Mouse (Mus musculus): ENCODE measurements around the gene Krt33a. TPM values are rescaled to one million over a fixed set of nuclear protein-coding genes. Genes with fewer than 3 reads are reported as not detected.

The Krt33a gene
- not detected in 2 replicates for polyA plus RNA-seq (2012; rRNA removed)

DNA sequence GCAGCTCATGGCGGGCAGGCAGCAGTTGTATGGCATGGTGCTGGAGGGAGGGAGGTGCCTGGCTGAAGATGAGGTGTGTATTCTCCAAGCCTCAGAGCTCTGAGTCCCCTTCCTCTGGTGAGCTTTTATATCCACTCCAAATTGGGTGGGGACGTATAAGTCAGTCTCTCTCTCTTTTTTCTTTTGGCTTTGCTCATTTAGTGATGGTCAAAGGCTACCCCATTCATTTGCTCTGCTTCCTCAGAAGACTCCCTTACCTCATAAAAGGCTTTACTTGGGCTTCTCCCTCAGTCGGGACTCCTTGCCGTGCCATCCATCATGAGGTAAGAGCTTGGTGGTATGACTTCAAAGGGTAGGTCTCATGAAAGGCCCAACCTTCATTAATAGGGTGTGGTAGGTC, at the start of gene Krt33a:
Krt33a (minus strand) TSS at position 101 of the 400 bp plus-strand sequence.

DNA sequence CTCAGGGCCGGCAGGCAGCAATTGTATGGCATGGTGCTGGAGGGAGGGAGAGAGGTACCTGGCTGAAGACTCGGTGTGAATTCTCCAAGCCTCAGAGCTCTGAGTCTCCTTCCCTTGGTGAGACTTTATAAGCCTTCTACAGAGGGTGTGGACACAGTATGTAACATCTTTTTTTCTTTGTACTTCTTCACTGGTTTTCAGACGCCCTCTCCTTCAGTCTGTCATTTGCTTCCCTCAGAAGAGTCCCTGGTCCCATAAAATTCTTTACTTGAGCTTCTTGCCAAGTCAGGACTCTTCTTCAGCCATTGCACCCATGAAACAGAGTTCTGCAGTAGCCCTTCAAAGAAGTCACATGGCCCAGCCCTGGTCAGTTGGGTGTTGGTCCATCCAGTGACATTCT, 34.4 kb upstream of the Krt33a start, which contains the start of gene Krt31:
Krt31 (minus strand) TSS at position 101 of the 400 bp plus-strand sequence.

DNA sequence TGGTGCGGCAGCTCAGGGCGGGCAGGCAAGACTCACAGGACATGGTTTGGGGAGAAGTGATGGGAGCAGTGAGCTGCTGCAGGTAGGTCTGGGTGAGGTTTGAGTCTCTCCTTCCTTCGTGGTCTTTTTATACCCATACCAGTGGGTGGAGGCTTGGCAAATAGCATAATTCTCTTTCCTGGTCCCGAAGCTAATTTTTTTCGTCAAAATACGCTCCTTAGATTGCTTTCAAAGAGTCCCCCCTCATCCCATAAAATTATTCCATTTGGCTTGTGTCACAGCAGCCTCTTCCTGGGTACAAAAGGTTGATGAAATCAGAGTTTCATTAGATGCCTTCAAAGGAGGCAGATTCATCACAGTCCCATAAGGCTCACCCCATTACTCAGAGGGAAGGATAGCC, 25.4 kb upstream of the Krt33a start, which contains the start of gene Krt34:
Krt34 (minus strand) TSS at position 101 of the 400 bp plus-strand sequence.

DNA sequence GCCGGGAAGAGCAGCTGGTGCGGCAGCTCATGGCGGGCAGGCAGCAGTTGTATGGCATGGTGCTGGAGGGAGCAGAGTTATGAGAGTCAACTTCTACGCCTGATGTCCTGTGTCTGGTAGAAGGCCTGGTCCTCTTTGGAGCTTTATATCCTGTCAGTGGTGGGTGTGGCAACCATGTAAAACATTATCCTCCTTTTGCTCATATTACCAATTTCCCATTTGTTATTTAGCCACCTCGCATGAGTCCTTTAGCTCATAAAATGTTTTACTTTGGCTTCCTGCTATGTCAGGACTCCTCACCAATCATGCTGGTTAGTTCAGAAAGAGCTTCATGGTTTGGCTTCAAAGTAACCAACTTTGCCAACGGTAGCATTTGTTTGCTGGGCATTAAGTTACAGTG, 13.8 kb upstream of the Krt33a start, which contains the start of gene Krt33b:
Krt33b (minus strand) TSS at position 101 of the 400 bp plus-strand sequence.

DNA sequence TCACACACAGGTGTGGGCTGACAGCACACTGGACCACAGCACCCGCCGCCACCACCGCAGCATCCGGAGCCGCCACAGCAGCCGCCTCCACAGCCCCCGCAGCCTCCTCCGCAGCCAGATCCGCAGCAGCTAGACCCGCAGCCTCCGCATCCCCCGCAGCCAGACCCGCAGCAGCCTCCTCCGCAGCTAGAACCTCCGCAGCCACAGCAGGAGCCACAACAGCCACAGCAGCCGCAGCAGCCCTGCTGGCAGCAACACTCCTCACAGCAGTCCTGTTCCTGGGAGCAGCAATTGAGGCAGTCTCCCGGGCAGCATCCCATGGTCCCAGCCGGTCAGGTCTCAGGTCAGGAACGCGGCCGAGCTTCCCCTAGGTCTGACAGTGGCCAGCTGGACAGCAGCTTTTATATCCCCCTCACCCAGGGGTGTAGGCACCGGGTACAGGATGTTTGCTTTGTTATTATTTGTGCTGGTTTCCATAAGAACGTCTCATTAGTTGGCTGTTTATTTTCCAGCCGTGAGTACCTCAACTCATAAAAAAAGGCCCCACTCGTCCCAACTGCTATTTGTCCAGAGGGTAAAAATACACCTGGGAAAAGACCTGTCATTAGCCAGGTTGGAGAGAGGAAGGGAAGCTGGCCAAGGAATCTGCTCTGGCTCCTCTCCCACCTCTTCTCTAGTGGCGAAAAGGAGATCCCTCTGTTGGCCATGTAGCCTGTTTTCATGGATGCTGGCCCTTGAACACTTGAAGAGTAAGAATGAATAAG, 22.2 kb downstream of the Krt33a start, which contains the start of gene Krtap17-1:
Krtap17-1 (minus strand) TSS at position 375 of the 764 bp plus-strand sequence.

DNA sequence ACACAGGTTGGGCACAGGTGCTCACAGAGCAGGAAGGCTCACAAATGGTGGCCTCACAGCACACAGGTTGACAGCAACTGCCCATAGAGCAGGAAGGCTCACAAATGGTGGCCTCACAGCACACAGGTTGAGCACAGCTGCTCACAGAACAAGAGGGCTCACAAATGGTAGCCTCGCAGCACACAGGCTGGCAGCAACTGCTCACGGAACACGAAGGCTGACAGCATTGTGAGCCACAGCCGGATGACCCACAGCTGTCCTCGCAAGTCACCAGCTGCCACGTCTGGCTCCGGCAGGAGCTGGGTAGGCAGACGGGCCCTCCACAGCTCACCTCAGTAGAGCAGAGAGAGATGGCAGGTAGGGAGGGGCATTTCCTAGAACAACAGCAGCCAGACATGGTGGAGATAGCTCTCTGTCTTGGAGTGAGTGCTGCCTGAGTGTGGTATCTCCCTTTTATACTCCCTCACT, 29.8 kb downstream of the Krt33a start, which contains the start of gene Krtap16-1:
Krtap16-1 (minus strand) TSS at position 418 of the 468 bp plus-strand sequence.

DNA sequence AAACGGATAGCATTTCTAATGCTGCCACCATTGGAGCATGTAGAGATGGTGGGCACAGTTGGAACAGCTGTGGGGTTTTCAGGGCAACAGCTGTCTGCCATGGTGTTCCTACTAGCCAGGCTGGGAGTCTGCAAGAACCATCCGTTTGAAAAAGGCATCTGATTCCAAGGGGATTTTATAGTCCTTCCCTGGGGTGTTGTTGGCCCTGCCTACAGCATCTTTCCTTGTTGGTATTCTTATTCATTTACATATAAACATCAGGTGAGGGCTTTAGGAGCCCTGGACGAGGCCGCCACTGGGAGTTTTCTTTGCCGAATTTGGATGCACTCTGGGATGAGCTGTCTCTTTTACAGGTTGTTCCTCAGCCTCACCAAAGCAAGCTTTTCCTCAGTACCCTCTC, 37.1 kb downstream of the Krt33a start, which contains the start of gene Krtap29-1:
Krtap29-1 (minus strand) TSS at position 101 of the 400 bp plus-strand sequence.

Other genes starting within 250 kb of the Krt33a start
- gene Gm11595, start 243.3 kb downstream of the Krt33a start, polyA plus RNA-seq (2012; rRNA removed) = not detected in 2 replicates
- gene Krtap4-8, start 235.5 kb downstream of the Krt33a start, polyA plus RNA-seq (2012; rRNA removed) = not detected in 2 replicates
- gene Krtap4-9, start 231.0 kb downstream of the Krt33a start, polyA plus RNA-seq (2012; rRNA removed) = not detected in 2 replicates
- gene Gm11596, start 222.7 kb downstream of the Krt33a start, polyA plus RNA-seq (2012; rRNA removed) = not detected in 2 replicates
- gene Gm11569, start 217.3 kb downstream of the Krt33a start, polyA plus RNA-seq (2012; rRNA removed) = not detected in 2 replicates
- not detected in 2 replicates for gene Gm11554, start 211.8 kb downstream of the Krt33a start, polyA plus RNA-seq (2012; rRNA removed)
- gene Krtap4-13, start 206.3 kb downstream of the Krt33a start, polyA plus RNA-seq (2012; rRNA removed) = not detected in 2 replicates
- gene Gm11564, start 200.5 kb downstream of the Krt33a start, polyA plus RNA-seq (2012; rRNA removed) = not detected in 2 replicates
- not detected in 2 replicates for gene 2300003K06Rik, start 178.1 kb downstream of the Krt33a start, polyA plus RNA-seq (2012; rRNA removed)
- 0.09 and 0.10 TPM in 2 replicates for gene Krtap4-16, start 164.6 kb downstream of the Krt33a start, polyA plus RNA-seq (2012; rRNA removed)
- gene Gm11568, start 158.3 kb downstream of the Krt33a start, polyA plus RNA-seq (2012; rRNA removed) = not detected in 2 replicates
- not detected in 2 replicates for gene Gm11559, start 151.7 kb downstream of the Krt33a start, polyA plus RNA-seq (2012; rRNA removed)
- not detected in 2 replicates for gene Krtap9-1, start 142.8 kb downstream of the Krt33a start, polyA plus RNA-seq (2012; rRNA removed)
- gene Gm11567, start 137.0 kb downstream of the Krt33a start, polyA plus RNA-seq (2012; rRNA removed) = not detected in 2 replicates
- not detected in 2 replicates for gene Krtap31-1, start 108.3 kb downstream of the Krt33a start, polyA plus RNA-seq (2012; rRNA removed)
- not detected in 2 replicates for gene Gm11565, start 101.5 kb downstream of the Krt33a start, polyA plus RNA-seq (2012; rRNA removed)
- gene Krtap31-2, start 79.9 kb downstream of the Krt33a start, polyA plus RNA-seq (2012; rRNA removed) = not detected in 2 replicates
- gene Krtap9-5, start 67.7 kb downstream of the Krt33a start, polyA plus RNA-seq (2012; rRNA removed) = not detected in 2 replicates
- gene Krtap29-1, start 37.2 kb downstream of the Krt33a start, polyA plus RNA-seq (2012; rRNA removed) = not detected in 2 replicates
- not detected in 2 replicates for gene Krtap16-1, start 29.6 kb downstream of the Krt33a start, polyA plus RNA-seq (2012; rRNA removed)
- gene Krtap17-1, start 22.2 kb downstream of the Krt33a start, polyA plus RNA-seq (2012; rRNA removed) = not detected in 2 replicates
- not detected in 2 replicates for gene Krt33b, start 13.7 kb upstream of the Krt33a start, polyA plus RNA-seq (2012; rRNA removed)
- gene Krt34, start 25.3 kb upstream of the Krt33a start, polyA plus RNA-seq (2012; rRNA removed) = not detected in 2 replicates
- not detected in 2 replicates for gene Krt31, start 34.3 kb upstream of the Krt33a start, polyA plus RNA-seq (2012; rRNA removed)
- gene Krt32, start 72.0 kb upstream of the Krt33a start, polyA plus RNA-seq (2012; rRNA removed) = not detected in 2 replicates
- gene Krt35, start 80.0 kb upstream of the Krt33a start, polyA plus RNA-seq (2012; rRNA removed) = not detected in 2 replicates
- gene Krt36, start 89.4 kb upstream of the Krt33a start, polyA plus RNA-seq (2012; rRNA removed) = not detected in 2 replicates
- gene Krt13, start 105.4 kb upstream of the Krt33a start, polyA plus RNA-seq (2012; rRNA removed) = 0.03 TPM in 1 of 2 replicates, not detected in the other
- gene Krt15, start 119.7 kb upstream of the Krt33a start, polyA plus RNA-seq (2012; rRNA removed) = 0.07 and 0.50 TPM in 2 replicates
- 1.4 and 4.5 TPM in 2 replicates for gene Krt19, start 132.5 kb upstream of the Krt33a start, polyA plus RNA-seq (2012; rRNA removed)
- gene Krt9, start 177.0 kb upstream of the Krt33a start, polyA plus RNA-seq (2012; rRNA removed) = not detected in 2 replicates
- 0.17 and 0.45 TPM in 2 replicates for gene Krt14, start 191.3 kb upstream of the Krt33a start, polyA plus RNA-seq (2012; rRNA removed)
- not detected in 2 replicates for gene Krt16, start 232.7 kb upstream of the Krt33a start, polyA plus RNA-seq (2012; rRNA removed)
- 0.05 and 0.21 TPM in 2 replicates for gene Krt17, start 244.8 kb upstream of the Krt33a start, polyA plus RNA-seq (2012; rRNA removed)

Measured in liver, embryonic 14 days (tissue).